ENCODE assay signal across 17 mouse cellular contexts in genomic region chr9:27166981-27167380, GRCm38 (mm10).
"Had no signal": no experiment of that assay in that cellular context is flagged by ENCODE, and none has a peak within 500 bp of the region (broad histone marks: within the 10 kb centered on the region; RNA-seq: fewer than 3 reads in every experiment).

No protein-coding gene starts in this region.

- H3K9me3 ChIP-seq: midbrain, embryonic 10.5 days; midbrain, embryonic 12.5 days; neural tube, embryonic 13.5 days; neural tube, embryonic 15.5 days; stomach, embryonic 15.5 days had no signal

- H3K27me3 ChIP-seq: midbrain, embryonic 12.5 days; neural tube, embryonic 13.5 days; neural tube, embryonic 15.5 days; stomach, embryonic 15.5 days had no signal

- H3K36me3 ChIP-seq: midbrain, embryonic 10.5 days; midbrain, embryonic 12.5 days; neural tube, embryonic 13.5 days; neural tube, embryonic 15.5 days; stomach, embryonic 15.5 days had no signal

- ATAC-seq: midbrain, embryonic 16.5 days had no signal

- H3K27ac ChIP-seq: midbrain, embryonic 10.5 days; midbrain, embryonic 12.5 days; neural tube, embryonic 13.5 days; neural tube, embryonic 15.5 days; stomach, embryonic 15.5 days; stomach, postnatal 0 days had no signal

- H3K9ac ChIP-seq: lung, embryonic 14.5 days; midbrain, embryonic 12.5 days; neural tube, embryonic 13.5 days; neural tube, embryonic 15.5 days; stomach, embryonic 15.5 days had no signal

- H3K4me1 ChIP-seq: neural tube, embryonic 15.5 days; stomach, embryonic 15.5 days had no signal

- H3K4me3 ChIP-seq: midbrain, embryonic 10.5 days; midbrain, embryonic 12.5 days; myocyte; neural tube, embryonic 13.5 days; neural tube, embryonic 15.5 days; stomach, embryonic 15.5 days had no signal

- H3K4me2 ChIP-seq: lung, embryonic 14.5 days; midbrain, embryonic 12.5 days; neural tube, embryonic 13.5 days; neural tube, embryonic 15.5 days; stomach, embryonic 15.5 days had no signal

- DNase-seq: lung, embryonic 14.5 days; lung, postnatal 10 days; lung, postnatal 4 days; midbrain, embryonic 14.5 days; retina, postnatal 1 day; right cerebral cortex, adult 18-20 months; thymus, adult 2 months; thymus, postnatal 25 days; thymus, postnatal 4 days had no signal
